Mouse (Mus musculus) embryonic facial prominence, embryonic 14.5 days (tissue): Measurements from ENCODE around the gene Zfp385b. TPM values are rescaled to one million over a fixed set of nuclear protein-coding genes. Genes with fewer than 3 reads are reported as not detected.

Source experiments
- ATAC-seq: fragments of 200-750 bp; cut with Nextera tagmentation; 2 replicates; pipeline ENCODE4 v1.8.0; 2017; ENCODE audit warnings: low read depth, moderate number of reproducible peaks, moderate TSS enrichment
- DNase-seq: peaks from one replicate; pipeline ENCODE4 v3.0.0-alpha.2; 2015; ENCODE audit warnings: low spot score
- H3K27ac ChIP-seq: fragments of 300-500 bp; sonication (generic); replicated peaks from 2 replicates; pipeline ENCODE4 v1.5.1; 2014; ENCODE audit warnings: low read depth, mild to moderate bottlenecking, low read length, moderate library complexity
- H3K27me3 ChIP-seq: fragments of 300-500 bp; sonication (generic); replicated peaks from 2 replicates; pipeline ENCODE4 v1.6.1; 2014; ENCODE audit warnings: low read length; ENCODE audit not compliant: control insufficient read depth, insufficient read depth
- H3K36me3 ChIP-seq: fragments of 300-500 bp; sonication (generic); 2 replicates; pipeline ENCODE4 v1.6.1; 2014; ENCODE audit warnings: low read length, mixed read lengths; ENCODE audit not compliant: control insufficient read depth, insufficient read depth
- H3K4me1 ChIP-seq: fragments of 300-500 bp; sonication (generic); 2 replicates; pipeline ENCODE4 v1.6.1; 2014; ENCODE audit warnings: antibody characterized with exemption, low read length; ENCODE audit not compliant: control insufficient read depth, insufficient read depth
- H3K4me2 ChIP-seq: fragments of 300-500 bp; sonication (generic); 2 replicates; pipeline ENCODE4 v1.6.1; 2014; ENCODE audit warnings: low read depth, mild to moderate bottlenecking, low read length, moderate library complexity, mixed read lengths
- H3K4me3 ChIP-seq: fragments of 300-500 bp; sonication (generic); 2 replicates; pipeline ENCODE4 v1.5.1; 2014; ENCODE audit warnings: low read depth, mild to moderate bottlenecking, low read length
- H3K9ac ChIP-seq: fragments of 300-500 bp; sonication (generic); 2 replicates; pipeline ENCODE4 v1.6.1; 2014; ENCODE audit warnings: low read depth, mild to moderate bottlenecking, low read length, moderate library complexity, mixed read lengths
- H3K9me3 ChIP-seq: fragments of 300-500 bp; sonication (generic); 2 replicates; pipeline ENCODE4 v1.6.1; 2016; ENCODE audit warnings: low read length; ENCODE audit not compliant: control insufficient read depth
- WGBS: fragments of 180-500 bp; shearing (Covaris S2); extraction: QIAGEN DNeasy Blood & Tissue Kit; methylation state at CpG from one replicate; pipeline ENCODE4 v1.1.7; 2014; 5-methylcytosine and 5-hydroxymethylcytosine counted together
- polyA plus RNA-seq: library from polyadenylated mRNA; unstranded; fragments of >200 nt; fragmentation: Nextera tagmentation; extraction: Ambion mirVana; gene quantifications from 2 replicates; pipeline ENCODE4 v1.2.1, GENCODE M21; 2014

The Zfp385b gene
- polyA plus RNA-seq, 1 experiment from 2014 or later, result 8.9 TPM

DNA sequence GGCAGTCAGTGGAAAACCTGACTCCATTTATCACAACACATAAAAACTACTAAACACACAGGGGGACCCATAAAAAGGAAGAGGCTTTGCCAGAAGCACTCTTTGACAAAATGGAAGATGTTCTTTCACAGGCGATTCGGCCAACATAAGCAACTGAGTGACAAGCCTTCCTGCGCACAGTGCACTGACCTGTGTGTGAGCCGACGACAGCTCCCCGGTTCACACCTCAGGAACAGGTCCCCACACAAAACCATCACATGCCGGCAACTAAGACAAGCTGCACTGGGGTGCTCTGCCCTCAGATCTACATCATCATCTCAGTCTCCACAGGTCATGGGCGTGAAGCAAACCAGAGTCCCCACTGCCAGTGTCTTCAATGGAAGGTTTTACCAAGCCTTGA lies 375.2 kb downstream of the Zfp385b start:
- Histone ChIP-seq H3K27me3 (no peaks in the 10 kb centered on the region), H3K36me3 (no peaks in the 10 kb centered on the region), H3K27ac (no peak overlapping the region), H3K9me3 (no peaks in the 10 kb centered on the region), H3K9ac (no peak overlapping the region), H3K4me2 (no peak overlapping the region), H3K4me1 (no peaks in the 10 kb centered on the region), H3K4me3 (no peak overlapping the region)
- ATAC-seq, result no peak
- 93% methylated on average over 8 of the region's 8 CpGs for WGBS
- DNase-seq, result no peak

DNA sequence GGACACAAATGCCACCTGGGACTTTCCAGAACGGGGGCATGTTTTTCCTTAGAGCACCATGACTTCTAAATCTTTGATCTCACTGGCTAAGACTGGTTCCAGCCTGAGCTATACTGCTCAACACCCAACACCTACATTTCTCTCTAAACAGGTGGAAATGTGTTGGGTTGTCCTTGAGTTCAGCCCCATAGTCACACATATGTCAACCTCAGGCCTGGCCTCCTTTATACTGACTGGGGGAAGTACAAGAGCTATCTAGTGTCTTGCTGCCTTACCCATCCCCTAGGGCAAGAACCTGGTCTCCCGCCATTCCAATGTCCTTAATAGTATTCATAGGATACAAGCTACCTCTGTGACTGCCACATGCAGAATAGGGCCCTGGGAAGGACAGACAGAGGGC lies 378.8 kb downstream of the Zfp385b start:
- no peak overlapping the region for H3K27ac ChIP-seq
- H3K9ac ChIP-seq, result no peak overlapping the region
- DNase-seq (no peak), ATAC-seq (no peak)
- no peaks in the 10 kb centered on the region for H3K36me3 ChIP-seq
- no peak overlapping the region for H3K4me2 ChIP-seq
- WGBS, result 80% methylated on average over 2 of the region's 2 CpGs
- no peaks in the 10 kb centered on the region for H3K4me1 ChIP-seq
- no peak overlapping the region for H3K4me3 ChIP-seq
- no peaks in the 10 kb centered on the region for H3K27me3 ChIP-seq
- H3K9me3 ChIP-seq, result no peaks in the 10 kb centered on the region

DNA sequence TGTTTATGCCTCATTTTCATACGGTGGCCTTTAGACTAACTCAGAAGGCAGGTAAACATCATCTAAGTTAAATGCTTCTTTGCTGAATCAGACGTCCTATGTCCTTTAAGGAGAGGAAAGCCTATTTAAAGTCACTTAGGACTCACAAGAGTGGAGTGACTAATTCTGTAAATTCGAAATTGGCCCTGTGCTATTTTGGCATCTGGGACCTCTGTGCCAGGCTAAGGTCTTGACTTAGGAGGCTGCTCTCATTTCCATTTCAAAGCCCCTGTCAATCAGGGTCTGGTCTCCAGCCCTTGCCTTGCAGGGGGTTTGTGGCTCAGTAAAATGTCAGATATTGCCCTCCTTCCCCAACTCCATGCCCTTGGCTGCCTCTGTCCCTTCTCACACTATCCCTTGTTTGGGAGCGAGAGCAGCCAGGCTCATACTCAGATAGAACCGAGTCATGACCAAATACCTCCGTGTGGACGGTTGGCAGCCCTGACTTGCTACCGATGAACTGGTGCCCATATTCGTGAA lies 383.1 kb downstream of the Zfp385b start:
- Histone ChIP-seq H3K36me3 (no peaks in the 10 kb centered on the region), H3K9me3 (no peaks in the 10 kb centered on the region), H3K27me3 (no peaks in the 10 kb centered on the region), H3K27ac (no peak overlapping the region), H3K4me2 (no peak overlapping the region), H3K4me1 (no peaks in the 10 kb centered on the region), H3K9ac (no peak overlapping the region), H3K4me3 (no peak overlapping the region)
- 59% methylated on average over 9 of the region's 9 CpGs for WGBS
- ATAC-seq (no peak), DNase-seq (no peak)

DNA sequence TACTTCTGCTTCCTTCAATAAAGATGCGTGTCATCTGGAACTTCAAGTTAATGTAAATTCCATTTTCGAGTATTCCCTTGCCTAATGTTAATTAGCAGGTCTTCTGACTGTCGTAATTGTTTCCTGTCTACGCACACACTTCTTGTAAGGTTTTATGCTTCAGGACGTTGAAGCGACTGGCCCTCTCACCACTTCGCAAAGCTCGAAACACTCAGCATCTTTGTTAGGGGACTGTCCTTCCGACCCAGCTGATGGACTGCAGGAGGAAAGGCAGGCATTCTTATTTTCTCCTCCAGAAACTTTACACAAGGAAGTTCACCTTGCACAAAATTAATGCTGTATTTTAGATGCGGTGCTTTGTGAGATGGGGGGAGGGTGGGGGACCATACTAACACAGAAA lies 400.0 kb downstream of the Zfp385b start:
- WGBS, result 37% methylated on average over 10 of the region's 10 CpGs
- H3K9ac ChIP-seq, result no peak overlapping the region
- H3K27me3 ChIP-seq, result no peaks in the 10 kb centered on the region
- no peak for DNase-seq
- no peak overlapping the region for H3K4me3 ChIP-seq
- ATAC-seq, result no peak
- H3K36me3 ChIP-seq, result no peaks in the 10 kb centered on the region
- no peaks in the 10 kb centered on the region for H3K4me1 ChIP-seq
- no peak overlapping the region for H3K27ac ChIP-seq
- no peaks in the 10 kb centered on the region for H3K9me3 ChIP-seq
- no peak overlapping the region for H3K4me2 ChIP-seq

- H3K4me3 ChIP-seq, result no peak overlapping the region
- H3K36me3 ChIP-seq, result no peaks in the 10 kb centered on the region
- H3K4me1 ChIP-seq, result no peaks in the 10 kb centered on the region
- no peaks in the 10 kb centered on the region for H3K27me3 ChIP-seq
- DNase-seq (no peak), ATAC-seq (no peak)
- H3K9ac ChIP-seq, result no peak overlapping the region
- WGBS, result 62% methylated on average over 5 of the region's 5 CpGs
- H3K9me3 ChIP-seq, result no peaks in the 10 kb centered on the region
- H3K4me2 ChIP-seq, result no peak overlapping the region
- no peak overlapping the region for H3K27ac ChIP-seq
Measured at GRCm38 (mm10) chr2:77418078-77418477, 401.4 kb downstream of the Zfp385b start.

GRCm38 (mm10) chr2:77412171-77412570 lies 407.3 kb downstream of the Zfp385b start:
- H3K36me3 ChIP-seq, result no peaks in the 10 kb centered on the region
- no peaks in the 10 kb centered on the region for H3K9me3 ChIP-seq
- 91% methylated on average over 9 of the region's 9 CpGs for WGBS
- H3K27ac ChIP-seq, result no peak overlapping the region
- DNase-seq (no peak), ATAC-seq (no peak)
- H3K27me3 ChIP-seq, result no peaks in the 10 kb centered on the region
- no peak overlapping the region for H3K4me2 ChIP-seq
- no peak overlapping the region for H3K9ac ChIP-seq
- H3K4me3 ChIP-seq, result no peak overlapping the region
- H3K4me1 ChIP-seq, result no peaks in the 10 kb centered on the region

GRCm38 (mm10) chr2:77411612-77412011 lies 407.8 kb downstream of the Zfp385b start:
- ATAC-seq (no peak), DNase-seq (no peak)
- Histone ChIP-seq H3K4me3 (no peak overlapping the region), H3K27me3 (no peaks in the 10 kb centered on the region), H3K4me2 (no peak overlapping the region), H3K36me3 (no peaks in the 10 kb centered on the region), H3K27ac (no peak overlapping the region), H3K9me3 (no peaks in the 10 kb centered on the region), H3K9ac (no peak overlapping the region), H3K4me1 (no peaks in the 10 kb centered on the region)
- 84% methylated on average over 13 of the region's 13 CpGs for whole genome bisulfite sequencing

GRCm38 (mm10) chr2:77409521-77410135 lies 409.8 kb downstream of the Zfp385b start:
- H3K9me3 ChIP-seq, result no peaks in the 10 kb centered on the region
- H3K27me3 ChIP-seq, result no peaks in the 10 kb centered on the region
- no peak for ATAC-seq
- no peak overlapping the region for H3K9ac ChIP-seq
- no peak overlapping the region for H3K4me3 ChIP-seq
- no peak overlapping the region for H3K4me2 ChIP-seq
- DNase-seq, result no peak
- no peaks in the 10 kb centered on the region for H3K36me3 ChIP-seq
- 60% methylated on average over 4 of the region's 5 CpGs for WGBS
- no peaks in the 10 kb centered on the region for H3K4me1 ChIP-seq
- no peak overlapping the region for H3K27ac ChIP-seq

DNA sequence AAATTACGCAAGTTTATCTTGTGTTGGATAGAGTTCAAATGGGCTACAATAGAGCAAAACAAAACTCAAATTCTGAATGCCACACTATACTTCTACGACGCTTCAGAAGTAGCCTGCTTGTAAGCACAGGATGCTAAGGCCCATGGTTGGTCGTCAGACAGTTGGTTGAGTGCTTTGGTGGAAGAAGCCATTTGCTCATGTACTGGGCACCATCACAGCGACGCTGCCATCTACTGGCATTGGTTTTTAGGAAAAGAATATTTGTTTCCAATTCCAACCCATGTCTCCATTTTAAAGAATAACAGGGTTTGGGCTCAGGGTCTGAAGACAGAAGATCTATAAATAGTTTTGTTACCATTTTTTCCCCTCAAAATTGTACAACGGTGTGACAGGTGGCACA lies 410.5 kb downstream of the Zfp385b start:
- Histone ChIP-seq H3K27ac (no peak overlapping the region), H3K9me3 (no peaks in the 10 kb centered on the region), H3K36me3 (no peaks in the 10 kb centered on the region), H3K4me3 (no peak overlapping the region), H3K4me2 (no peak overlapping the region), H3K27me3 (no peaks in the 10 kb centered on the region), H3K4me1 (no peaks in the 10 kb centered on the region), H3K9ac (no peak overlapping the region)
- no peak for DNase-seq
- no peak for ATAC-seq
- WGBS, result 65% methylated on average over 7 of the region's 7 CpGs
